Mouse (Mus musculus) left cerebral cortex, postnatal 10 days (tissue): ENCODE measurements around the gene Plxna4. TPM values are rescaled to one million over a fixed set of nuclear protein-coding genes. Genes with fewer than 3 reads are reported as not detected.

Experiments used
- DNase-seq, 2 experiments: peaks; one replicate each; pipeline ENCODE4 v3.0.0; 2021 to 2022; ENCODE audit warnings: low spot score in 2 of 2, mixed read lengths in 1 of 2; ENCODE audit errors: extremely low spot score in 1 of 2
- intact Hi-C: fragments of 180-260 bp; cut with DNase I; formaldehyde crosslinking; loops from one replicate; pipeline ENCODE4 v1.15.1; 2025
- total RNA-seq, 2 experiments: library from RNA; stranded (reverse); gene quantifications; 2 replicates each; pipeline ENCODE4 v1.2.3; 2021

Plxna4 gene
- total RNA-seq, 2 experiments from 2014 or later: 87.8 to 94.9 TPM

DNA sequence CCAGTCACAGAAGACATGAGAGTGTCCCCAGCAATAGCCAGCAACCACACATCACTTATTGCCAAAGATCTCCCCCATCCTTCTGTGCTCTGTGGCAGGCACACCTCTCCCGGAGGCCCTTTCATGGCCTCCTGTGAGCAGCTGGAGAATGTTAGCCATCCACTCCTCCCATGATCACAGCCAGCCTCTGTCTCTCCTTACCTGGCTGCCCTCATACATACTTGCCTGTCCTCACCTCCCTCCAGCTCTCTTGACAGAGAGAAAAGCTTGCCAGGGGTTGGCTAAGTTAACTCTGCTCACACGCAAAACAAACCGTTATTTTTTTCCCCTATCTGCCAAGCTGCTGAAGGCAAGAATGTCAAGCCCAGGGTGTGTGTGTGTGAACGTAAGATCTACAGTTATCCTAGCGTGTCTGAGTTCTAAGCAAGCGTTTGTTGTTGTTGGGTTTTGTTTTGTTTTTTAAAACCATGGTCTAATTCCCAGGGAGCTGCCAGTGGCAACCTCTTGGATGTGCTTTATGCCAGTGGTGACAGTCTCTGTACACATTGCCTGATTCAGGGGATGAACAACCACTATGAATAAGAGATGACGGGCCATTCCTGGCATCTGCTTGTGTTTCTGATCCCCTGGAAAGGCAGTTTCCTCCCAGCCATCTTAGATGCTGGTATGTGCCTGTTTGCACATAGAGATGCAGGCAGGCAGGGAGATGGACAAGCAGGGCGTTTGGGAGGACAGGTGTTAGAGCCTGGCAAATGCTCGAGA, 257.8 kb downstream of the Plxna4 start:
- no peak for DNase-seq
- intact Hi-C loops: loop anchor here (2.0 kb wide), 1 partner anchor 257 kb away; no protein-coding TSS in a partner anchor

DNA sequence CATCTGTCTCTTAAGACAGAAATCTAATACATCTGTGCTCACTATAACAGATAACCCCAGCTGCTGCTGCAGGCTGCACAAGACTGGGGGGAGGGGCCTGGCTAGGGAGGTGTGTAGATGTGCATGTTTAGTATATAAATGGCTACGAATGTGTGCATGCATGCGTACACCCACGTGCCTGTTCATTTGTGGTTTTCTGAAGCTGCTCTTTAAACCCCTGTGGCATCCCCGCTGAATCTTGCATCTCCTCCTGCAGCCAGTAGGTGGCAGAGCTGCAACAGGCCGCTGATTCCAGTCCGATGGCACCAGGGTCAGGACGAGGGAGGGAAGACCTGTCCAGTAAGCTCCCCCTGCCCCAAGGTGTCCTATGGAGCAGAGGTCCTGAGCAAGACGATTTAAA, 260.0 kb downstream of the Plxna4 start:
- peak; percentile 44 to 72 for DNase-seq
- intact Hi-C loops: loop anchor here (5.0 kb wide), 1 partner anchor 391 kb away; no protein-coding TSS in a partner anchor

DNA sequence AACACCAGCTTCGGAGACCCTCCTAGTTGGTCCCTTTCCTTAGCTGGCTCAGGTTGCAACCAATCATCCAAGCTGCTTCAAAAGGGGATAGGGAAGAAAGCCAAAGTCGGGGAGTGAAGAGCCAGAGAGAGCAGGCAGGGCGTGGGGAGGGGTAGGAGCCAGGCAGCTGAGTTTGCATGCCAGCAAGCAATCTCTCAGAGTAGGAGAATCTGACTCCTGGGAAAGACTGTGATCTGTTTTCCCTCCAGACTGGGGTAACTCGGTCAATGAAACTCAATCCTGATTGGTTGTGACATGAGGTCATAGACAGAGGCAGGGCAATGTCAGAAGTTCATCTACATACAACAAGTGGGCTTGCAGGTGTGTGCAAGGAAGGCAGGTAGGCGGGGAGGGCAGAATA, 260.8 kb downstream of the Plxna4 start:
- no peak for DNase-seq
- intact Hi-C loops: loop anchor here (5.0 kb wide), 1 partner anchor 390 kb away; no protein-coding TSS in a partner anchor

DNA sequence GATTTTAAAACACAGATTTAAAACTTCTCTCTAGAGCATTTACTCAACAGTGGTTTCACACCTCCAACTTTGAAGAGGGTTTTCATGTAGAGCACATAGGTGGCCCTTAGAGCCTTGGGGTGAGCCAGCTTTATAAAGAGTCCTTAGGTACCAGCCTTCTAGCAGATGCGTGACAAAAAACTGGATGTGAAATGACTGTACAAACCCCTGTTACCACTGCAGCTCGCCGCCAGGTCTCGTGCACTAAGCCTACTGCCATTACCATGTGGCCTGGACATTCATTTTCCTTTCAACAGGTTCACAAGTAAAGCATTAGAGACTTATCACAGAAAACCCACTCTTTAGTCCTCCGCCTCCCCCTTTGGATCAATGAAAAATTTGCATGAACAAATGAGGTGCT, 261.6 kb downstream of the Plxna4 start:
- DNase-seq: no peak
- intact Hi-C loops: loop anchor here (5.0 kb wide), 1 partner anchor 389 kb away; no protein-coding TSS in a partner anchor

DNA sequence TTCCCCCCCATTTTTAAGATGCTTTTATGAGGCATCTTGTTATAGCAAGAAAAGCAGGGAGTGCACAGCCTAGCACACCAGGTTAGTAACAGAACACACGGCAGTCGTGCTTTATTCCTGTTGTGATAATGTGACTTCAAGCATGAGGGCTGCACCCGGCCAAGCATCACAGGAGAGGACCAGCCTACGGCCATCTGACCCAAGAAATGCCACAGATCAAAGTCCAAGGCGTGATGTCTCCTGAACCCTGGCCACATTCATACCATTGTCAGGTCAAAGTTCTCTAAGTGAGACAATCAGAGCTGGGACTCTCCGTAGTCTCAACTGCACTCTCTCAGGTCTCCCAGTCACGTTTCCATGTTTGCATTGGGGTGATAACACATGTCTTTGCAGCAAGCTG, 262.1 kb downstream of the Plxna4 start:
- no peak for DNase-seq
- intact Hi-C loops: loop anchor here (5.0 kb wide), 1 partner anchor 389 kb away; no protein-coding TSS in a partner anchor

DNA sequence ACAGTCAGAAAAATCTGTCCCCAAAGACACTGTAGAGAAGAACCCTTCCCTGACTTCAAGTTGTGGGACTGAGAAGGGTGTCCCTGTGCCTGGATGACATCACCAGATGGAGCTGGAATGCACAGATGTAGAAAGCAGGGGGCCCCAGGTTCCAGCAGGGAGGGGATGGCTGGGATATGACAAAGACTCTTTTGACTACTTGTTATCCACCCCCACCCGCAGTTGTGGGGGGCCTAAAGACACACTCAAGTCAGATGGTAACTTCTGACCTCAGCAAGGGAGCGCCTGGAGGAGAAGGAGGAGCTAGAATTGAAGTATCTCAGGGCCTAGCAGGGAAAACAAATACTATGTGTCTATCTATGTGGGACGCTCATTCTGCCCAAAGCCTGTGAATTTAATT, 266.8 kb downstream of the Plxna4 start:
- no peak for DNase-seq
- intact Hi-C loops: no loop called here

DNA sequence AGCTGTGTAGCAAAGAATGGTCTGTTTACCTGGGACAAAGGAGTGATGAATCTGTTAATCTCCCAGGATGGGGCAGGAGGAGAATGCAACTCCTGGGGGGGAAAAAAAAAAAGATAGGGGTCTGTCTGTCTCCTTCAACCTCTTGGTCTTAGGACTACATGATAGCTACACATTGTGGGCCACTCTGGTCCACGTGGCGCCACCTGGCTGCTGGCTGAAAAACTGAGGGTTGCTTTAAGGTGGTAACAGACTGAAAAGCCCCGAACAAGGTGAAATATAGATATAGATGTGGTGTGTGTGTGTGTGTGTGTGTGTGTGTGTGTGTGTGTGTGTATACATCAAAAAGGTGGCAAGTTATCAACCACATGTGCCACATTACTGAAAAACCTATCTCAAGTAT, 267.7 kb downstream of the Plxna4 start:
- DNase-seq: peak in 1 of 2 experiments; percentile 37
- intact Hi-C loops: no loop called here

DNA sequence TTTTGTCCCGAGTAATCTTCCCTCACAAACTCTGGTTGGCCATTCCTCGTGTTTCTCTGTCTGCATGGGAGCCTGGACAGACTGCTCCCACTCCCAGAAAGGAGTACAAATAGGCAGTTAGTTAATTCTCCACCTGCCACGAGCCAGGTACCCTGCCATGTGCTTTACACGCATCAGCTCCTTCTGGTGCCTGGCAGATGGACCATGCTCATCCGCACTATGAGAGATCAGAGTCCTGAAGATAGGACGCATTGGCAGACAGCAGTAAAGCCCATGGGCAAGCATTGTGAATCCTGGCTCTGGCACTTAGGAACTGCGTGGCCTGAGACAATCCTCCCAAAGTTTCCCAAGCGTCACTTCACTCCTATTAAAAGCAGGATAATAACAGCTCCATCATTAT, 270.5 kb downstream of the Plxna4 start:
- no peak for DNase-seq
- intact Hi-C loops: no loop called here

DNA sequence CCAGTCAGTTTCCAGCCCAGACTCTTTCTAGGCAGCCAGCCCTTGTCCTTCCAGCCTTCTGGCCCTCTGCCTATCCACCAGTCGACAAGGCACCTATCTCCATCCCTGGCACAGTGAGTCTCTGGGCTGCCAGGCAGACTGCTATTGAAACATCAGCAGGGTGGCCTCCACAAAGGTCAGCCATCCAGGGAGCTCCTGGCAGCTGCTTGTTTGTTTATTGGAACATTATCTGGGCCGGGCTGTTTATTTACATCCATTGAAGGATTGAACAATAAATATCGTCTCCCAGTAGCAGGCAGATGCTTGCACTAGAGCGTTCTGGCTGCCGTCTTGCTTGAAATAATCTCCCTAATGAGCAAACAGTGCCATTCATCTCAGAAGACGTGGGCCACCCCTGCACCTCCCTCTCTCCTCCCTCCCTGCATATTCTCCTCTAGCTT, 273.0 kb downstream of the Plxna4 start:
- intact Hi-C loops: no loop called here
- DNase-seq: no peak

DNA sequence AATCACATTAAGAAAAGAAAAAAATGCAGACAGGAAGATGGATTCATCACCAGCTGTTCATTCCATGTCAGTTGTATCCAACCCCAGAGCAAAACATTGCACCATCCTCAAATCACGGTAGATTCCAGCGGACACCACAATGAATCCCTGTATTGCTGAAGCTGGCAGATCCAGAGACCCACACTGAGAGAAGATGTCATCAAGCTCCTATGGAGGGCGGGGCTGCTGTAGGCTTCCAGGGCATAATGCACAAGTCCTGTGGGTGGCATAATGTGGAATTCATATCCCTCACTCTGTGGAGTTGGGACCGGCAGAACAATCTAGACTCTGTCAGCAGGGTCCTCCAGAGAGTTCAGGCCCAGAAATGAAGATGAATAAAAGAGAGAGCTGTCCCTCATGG, 278.8 kb downstream of the Plxna4 start:
- intact Hi-C loops: no loop called here
- DNase-seq: no peak

DNA sequence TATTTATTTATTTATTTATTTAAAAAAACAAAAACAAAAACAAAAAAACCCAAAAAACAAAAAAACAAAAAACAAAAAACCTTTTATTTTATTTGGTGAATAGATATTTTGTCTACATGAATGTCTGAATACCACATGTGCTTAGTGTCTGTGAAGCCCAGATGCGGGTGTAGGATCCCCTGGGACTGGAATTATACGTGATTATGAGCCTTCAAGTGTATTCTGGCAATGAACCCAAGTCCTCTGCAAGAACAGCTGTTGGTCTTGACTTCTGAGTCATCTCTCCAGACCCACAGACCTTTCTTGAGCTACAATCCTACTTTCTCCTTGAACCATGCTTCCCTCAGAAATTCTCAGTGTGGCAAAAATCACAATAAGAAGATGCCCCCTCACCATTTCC, 287.4 kb downstream of the Plxna4 start:
- intact Hi-C loops: no loop called here
- DNase-seq: no peak

DNA sequence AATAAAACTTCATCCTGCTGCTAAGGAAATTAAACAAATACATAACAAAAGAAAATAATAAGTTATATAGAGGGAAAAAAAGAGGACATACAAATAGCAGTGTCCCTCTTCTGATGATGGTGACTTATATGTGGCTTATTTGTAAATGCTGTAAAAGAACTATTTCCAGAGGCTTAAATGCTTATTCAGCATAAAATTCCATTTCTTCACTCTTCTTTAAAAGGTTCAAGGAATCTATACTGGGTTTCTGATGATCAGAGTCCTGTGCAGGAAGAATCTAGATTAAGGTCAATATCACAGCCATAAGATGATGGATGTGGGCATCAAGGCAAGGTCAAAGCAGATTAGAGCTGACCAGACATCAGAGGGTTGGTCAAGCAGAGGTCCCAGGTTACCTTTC, 306.5 kb downstream of the Plxna4 start:
- intact Hi-C loops: no loop called here

DNA sequence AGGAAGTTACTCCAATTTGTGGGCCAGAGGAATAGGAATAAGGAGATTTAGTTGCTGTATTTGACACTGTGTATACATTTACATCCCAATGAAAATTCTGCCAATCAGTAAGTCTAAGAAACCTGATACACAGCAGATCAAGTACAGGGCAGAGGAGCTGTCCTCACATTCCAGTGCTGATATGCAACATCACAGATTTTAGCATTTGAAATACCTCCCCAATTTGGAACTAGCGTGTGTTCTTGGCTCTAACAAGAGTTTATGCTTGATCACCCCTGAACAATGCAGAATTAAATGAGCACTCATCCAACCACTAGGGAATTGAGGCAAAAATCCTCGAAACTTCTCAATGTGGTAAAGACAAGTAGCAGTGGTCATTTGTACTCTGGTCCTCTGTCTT, 307.3 kb downstream of the Plxna4 start:
- intact Hi-C loops: no loop called here
- DNase-seq: no peak

More for the DNA sequence above, 306.5 kb downstream of the Plxna4 start:
- DNase-seq: no peak

DNA sequence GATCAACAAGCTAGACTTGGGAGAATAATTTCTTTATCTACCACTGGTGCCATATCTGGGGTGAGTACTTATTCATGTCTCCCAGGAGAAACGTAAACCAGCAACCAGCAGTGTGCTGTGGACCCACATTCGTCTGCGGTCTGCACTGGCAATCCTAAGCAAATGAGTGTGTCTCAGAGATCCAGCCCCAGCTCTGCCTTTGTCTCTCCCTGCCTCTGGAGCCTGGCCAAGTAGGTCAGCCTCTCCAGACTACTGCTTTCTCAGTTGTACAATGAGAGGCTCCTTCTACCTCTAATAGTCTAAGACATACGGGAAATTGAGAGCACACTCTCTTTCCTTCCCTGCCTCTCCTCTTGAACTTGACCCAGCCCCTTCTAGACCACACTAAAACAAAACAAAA, 316.5 kb downstream of the Plxna4 start:
- peak; percentile 42 to 71 for DNase-seq
- intact Hi-C loops: no loop called here

DNA sequence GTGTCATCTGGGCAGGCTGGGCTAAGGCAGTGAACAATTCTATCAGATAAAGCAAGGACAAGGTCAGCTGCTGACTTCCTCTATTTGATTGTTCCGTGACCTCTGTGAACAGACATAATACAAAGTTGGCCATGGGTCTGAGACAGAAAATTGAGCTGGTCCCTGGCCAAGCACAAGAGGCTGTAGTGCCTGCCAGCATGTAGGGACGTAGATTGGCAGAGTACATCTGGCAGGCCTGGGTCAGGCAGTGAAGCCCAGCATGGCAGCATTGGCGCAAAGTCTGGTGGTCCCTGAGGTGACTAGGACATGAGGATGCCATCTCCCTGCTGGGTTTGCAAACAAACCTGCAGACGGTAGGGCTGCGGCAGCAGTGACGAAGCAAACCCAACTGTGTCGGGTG, 321.9 kb downstream of the Plxna4 start:
- DNase-seq: no peak
- intact Hi-C loops: no loop called here

DNA sequence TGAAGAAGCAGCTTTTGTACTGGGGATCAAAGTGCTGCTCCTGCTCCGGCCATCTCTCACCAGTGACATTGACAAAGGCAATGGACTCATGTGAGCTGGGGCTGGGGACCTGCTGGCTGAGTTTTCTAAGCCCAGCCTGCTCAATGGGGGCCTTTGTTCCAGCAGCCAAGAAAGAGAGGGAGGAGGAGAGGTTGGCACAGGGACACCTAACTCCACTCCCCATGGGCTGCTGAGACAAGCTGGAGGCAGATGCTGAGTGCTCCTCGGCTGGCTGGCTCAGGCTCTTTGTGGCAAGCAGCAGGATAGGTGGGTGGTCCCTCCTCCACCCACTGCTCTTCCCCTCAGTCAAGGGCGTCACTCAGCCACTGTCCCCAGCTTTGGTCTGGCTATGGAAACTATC, 326.7 kb downstream of the Plxna4 start:
- peak; percentile 44 to 57 for DNase-seq
- intact Hi-C loops: no loop called here

DNA sequence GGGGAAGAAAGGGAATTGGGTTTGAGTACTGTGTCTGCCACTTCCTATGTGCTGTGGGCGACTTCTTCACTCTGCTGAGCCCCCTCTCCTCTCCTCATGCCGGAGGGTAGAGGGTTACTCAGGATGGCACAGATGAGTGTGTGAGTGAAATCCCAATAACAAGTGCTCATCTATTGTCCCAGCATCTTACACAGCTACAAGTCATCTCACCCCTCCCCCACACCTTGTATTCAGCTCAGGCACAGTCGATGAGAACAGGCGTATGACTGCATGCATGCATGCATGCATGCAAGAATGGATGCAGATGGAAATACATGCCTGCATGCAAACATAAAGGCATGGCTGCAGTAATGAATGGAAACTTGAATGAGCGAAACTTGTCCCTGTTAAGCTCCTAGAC, 327.7 kb downstream of the Plxna4 start:
- no peak for DNase-seq
- intact Hi-C loops: no loop called here

DNA sequence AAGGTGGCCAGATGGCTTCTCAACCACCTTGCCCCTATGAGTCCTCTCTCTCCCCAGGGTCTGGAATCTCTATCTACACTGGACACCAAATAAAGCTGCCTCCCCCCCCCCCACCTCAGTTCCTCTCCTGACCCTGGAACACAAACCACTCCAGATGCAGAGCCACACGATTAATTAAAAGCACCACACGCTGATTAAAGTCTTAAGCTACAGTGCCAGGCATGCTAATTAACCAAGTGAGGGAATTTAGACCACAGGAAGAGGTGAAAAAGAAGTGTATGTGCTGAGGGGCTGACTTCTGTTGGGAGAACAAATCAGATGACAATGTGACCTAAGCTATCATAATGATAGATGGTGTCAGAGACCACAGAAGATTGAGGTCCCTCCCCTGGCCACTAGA, 332.8 kb downstream of the Plxna4 start:
- intact Hi-C loops: no loop called here
- DNase-seq: no peak

DNA sequence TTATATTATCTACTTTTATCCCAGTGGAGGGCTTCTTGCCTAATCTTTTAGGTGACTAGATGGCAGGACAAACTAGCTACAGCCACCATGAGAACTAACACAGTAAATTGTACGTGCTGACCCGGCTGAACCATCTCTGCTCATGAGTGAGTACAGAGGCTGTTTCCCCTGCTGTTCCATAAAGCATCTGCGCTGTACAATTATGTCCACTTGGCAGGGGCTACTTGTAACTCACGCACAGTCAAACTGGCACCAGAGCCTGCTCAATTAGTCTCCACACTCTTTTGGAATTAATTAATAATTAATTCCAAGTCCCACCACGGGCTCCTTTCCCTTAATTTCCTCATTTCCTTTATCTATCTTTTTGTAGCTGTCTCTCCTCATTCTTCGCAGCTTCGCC, 335.8 kb downstream of the Plxna4 start:
- intact Hi-C loops: no loop called here
- DNase-seq: no peak

DNA sequence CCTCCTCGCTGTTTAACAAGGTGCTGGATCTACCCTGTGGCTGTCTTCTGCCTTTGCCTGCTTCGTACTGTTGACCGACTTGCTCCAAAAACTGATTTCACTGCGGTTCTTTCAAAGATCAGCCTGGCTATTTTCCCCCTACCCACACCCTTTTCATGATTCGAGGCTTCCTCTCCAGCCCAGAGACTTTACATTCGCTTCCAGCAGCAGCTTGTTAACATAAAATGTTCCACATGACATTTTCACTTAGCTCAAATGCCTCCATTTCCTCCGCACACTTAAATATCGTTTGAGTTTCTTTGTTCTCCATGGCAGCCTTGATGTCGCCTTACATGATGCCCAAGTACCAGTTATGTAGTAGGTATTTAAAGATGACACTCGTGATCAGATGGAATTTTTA, 336.3 kb downstream of the Plxna4 start:
- intact Hi-C loops: no loop called here
- DNase-seq: no peak

DNA sequence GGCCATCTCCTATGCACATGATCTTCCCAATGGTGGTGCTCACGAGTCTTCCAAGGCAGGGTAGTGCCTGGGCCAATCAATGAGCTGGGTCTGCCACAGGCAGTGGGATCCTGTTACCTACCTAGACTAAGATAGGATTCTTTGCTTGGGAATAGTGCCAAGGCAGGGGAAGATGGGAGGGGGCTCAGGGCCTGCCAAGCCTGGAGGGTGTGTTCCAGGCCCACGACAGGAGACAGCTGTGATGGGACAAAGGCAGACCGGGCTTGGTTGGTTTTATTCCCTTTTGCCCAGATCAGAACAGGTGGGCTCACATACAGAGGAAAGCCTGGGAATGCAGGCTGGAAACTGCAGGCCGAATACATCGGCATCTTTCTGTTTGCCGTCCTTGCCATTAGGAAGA, 342.0 kb downstream of the Plxna4 start:
- intact Hi-C loops: no loop called here
- no peak for DNase-seq
